Mouse (Mus musculus) kidney, postnatal 0 days (tissue): ENCODE results near the gene Mup5. TPM values are rescaled to one million over a fixed set of nuclear protein-coding genes. Genes with fewer than 3 reads are reported as not detected.
"Not testable (repeated sequence)": the region's sequence is repeated elsewhere in the genome, so short reads cannot be mapped to it uniquely, and the experiment has no call there.

ENCODE experiments used
- ATAC-seq: fragments of 200-750 bp; cut with Nextera tagmentation; replicated peaks from 2 replicates; pipeline ENCODE4 v1.8.0; 2017; ENCODE audit warnings: low read depth, moderate number of reproducible peaks, moderate TSS enrichment, moderate library complexity; ENCODE audit not compliant: low FRiP score
- DNase-seq: peaks from one replicate; pipeline ENCODE4 v3.0.0-alpha.2; 2016; ENCODE audit warnings: low spot score
- H3K27ac ChIP-seq: fragments of 300-500 bp; sonication (generic); 2 replicates; pipeline ENCODE4 v1.5.1; 2014; ENCODE audit warnings: mild to moderate bottlenecking
- H3K27me3 ChIP-seq: fragments of 300-500 bp; sonication (generic); 2 replicates; pipeline ENCODE4 v1.6.1; 2014; ENCODE audit warnings: low read length, mixed read lengths; ENCODE audit not compliant: insufficient read depth
- H3K36me3 ChIP-seq: fragments of 300-500 bp; sonication (generic); 2 replicates; pipeline ENCODE4 v1.6.1; 2014; ENCODE audit warnings: low read length, mixed read lengths; ENCODE audit not compliant: insufficient read depth
- H3K4me1 ChIP-seq: fragments of 300-500 bp; sonication (generic); replicated peaks from 2 replicates; pipeline ENCODE4 v1.6.1; 2014; ENCODE audit warnings: antibody characterized with exemption, low read length, mixed read lengths; ENCODE audit not compliant: insufficient read depth
- H3K4me2 ChIP-seq: fragments of 300-500 bp; sonication (generic); 2 replicates; pipeline ENCODE4 v1.6.1; 2014; ENCODE audit warnings: mild to moderate bottlenecking, low read length, moderate library complexity, mixed read lengths
- H3K4me3 ChIP-seq: fragments of 300-500 bp; sonication (generic); replicated peaks from 2 replicates; pipeline ENCODE4 v1.5.1; 2014; ENCODE audit warnings: low read depth, low read length
- H3K9ac ChIP-seq: fragments of 300-500 bp; sonication (generic); 2 replicates; pipeline ENCODE4 v1.6.1; 2014; ENCODE audit warnings: low read depth, low read length
- H3K9me3 ChIP-seq: fragments of 300-500 bp; sonication (generic); replicated peaks from 2 replicates; pipeline ENCODE4 v1.6.1; 2016; ENCODE audit warnings: low read length, inconsistent platforms, mixed read lengths
- CTCF ChIP-seq: IDR thresholded peaks from 2 replicates; pipeline ENCODE4 v1.5.1; 2016; ENCODE audit warnings: antibody characterized with exemption, low read depth, mild to moderate bottlenecking, moderate library complexity
- WGBS: fragments of 180-500 bp; shearing (Covaris S2); extraction: QIAGEN DNeasy Blood & Tissue Kit; methylation state at CpG from one replicate; pipeline ENCODE4 v1.1.7; 2014; 5-methylcytosine and 5-hydroxymethylcytosine counted together
- polyA plus RNA-seq: library from polyadenylated mRNA; unstranded; fragments of >200 nt; fragmentation: Nextera tagmentation; extraction: Ambion mirVana; gene quantifications from 2 replicates; pipeline ENCODE4 v1.2.1, GENCODE M21; 2015

The Mup5 gene
- polyA plus RNA-seq, 1 experiment from 2014 or later: not detected

DNA sequence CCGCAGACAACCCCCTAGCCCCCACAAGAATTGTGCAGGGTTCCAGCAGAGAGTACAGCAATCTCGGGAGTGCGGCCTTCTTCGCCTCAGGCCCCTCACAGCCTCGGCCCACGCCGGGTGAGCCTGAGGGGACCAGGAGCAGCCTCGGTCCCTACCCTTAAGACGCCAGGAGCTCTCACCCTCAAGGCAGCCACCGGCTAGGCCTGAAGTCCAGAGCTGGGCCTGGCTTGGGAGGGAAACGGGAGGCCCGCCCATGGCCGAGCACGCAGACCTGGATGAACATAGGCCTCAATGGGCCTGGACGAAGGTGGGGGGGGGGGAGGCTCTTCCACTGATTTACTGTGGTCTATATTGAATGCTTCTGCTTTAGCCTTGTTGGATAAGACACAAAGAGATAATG lies 11.8 kb downstream of the Mup5 start:
- no peak; the same call in 1 of the 2 replicates for ATAC-seq

DNA sequence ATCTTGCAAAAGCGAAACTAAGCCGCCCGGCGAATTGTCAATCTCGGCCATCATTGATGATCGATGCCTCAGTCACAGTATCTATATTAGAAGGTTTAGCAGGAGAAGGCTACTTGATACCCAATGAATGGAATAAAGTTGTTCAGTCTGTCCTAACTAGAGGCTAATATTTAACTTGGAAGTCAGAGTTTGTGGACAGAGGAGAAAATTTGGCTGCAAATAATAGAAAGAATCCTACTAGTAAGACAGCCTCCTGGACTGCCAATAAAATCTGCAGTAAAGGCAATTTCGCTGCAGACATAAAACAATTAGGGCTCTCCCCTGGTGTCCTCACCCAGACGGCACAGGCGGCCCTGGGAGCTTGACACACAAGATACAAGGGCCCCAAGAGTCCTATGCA lies 12.5 kb downstream of the Mup5 start:
- H3K36me3 ChIP-seq, ATAC-seq, H3K9me3 ChIP-seq, H3K27me3 ChIP-seq, H3K9ac ChIP-seq, H3K27ac ChIP-seq, H3K4me2 ChIP-seq, H3K4me1 ChIP-seq, DNase-seq, H3K4me3 ChIP-seq: not testable (repeated sequence)
- 84% methylated on average over 9 of the region's 9 CpGs for WGBS

More for the DNA sequence above, 11.8 kb downstream of the Mup5 start:
- H3K27ac ChIP-seq: no peak overlapping the region
- H3K4me2 ChIP-seq: no peak overlapping the region
- H3K4me3 ChIP-seq: no peak overlapping the region
- H3K9me3 ChIP-seq: no peaks in the 10 kb centered on the region
- no peaks in the 10 kb centered on the region for H3K36me3 ChIP-seq
- 91% methylated on average over 15 of the region's 15 CpGs for WGBS
- no peaks in the 10 kb centered on the region for H3K27me3 ChIP-seq
- no peaks in the 10 kb centered on the region for H3K4me1 ChIP-seq
- no peak for TF ChIP-seq CTCF
- DNase-seq: no peak
- H3K9ac ChIP-seq: no peak overlapping the region

DNA sequence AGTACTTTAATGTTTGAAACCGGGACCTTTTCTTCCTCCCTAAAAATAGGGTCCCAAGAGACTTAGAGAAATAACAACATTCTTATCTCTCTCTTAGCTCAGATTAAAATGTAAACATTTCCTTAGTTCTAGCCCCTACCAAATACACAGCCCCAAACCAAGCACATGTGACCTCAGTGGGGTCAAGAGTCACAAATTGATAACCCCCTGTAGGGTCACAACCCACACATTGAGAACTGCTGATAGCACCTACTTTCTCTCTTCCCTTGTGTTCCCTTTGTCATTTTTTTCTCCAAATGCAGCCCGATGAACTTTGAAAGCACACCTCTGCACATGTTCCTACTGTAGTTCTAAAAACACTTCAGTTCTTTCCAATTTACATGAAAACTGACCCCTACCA lies 19.4 kb downstream of the Mup5 start:
- H3K9ac ChIP-seq: no peak overlapping the region
- H3K27ac ChIP-seq: no peak overlapping the region
- no peak for ATAC-seq
- no peaks in the 10 kb centered on the region for H3K27me3 ChIP-seq
- no peak for TF ChIP-seq CTCF
- DNase-seq: no peak
- no peaks in the 10 kb centered on the region for H3K9me3 ChIP-seq
- WGBS: 60% methylated on average over 2 of the region's 2 CpGs
- no peak overlapping the region for H3K4me2 ChIP-seq
- no peak overlapping the region for H3K4me3 ChIP-seq
- H3K36me3 ChIP-seq: no peaks in the 10 kb centered on the region
- H3K4me1 ChIP-seq: no peaks in the 10 kb centered on the region

DNA sequence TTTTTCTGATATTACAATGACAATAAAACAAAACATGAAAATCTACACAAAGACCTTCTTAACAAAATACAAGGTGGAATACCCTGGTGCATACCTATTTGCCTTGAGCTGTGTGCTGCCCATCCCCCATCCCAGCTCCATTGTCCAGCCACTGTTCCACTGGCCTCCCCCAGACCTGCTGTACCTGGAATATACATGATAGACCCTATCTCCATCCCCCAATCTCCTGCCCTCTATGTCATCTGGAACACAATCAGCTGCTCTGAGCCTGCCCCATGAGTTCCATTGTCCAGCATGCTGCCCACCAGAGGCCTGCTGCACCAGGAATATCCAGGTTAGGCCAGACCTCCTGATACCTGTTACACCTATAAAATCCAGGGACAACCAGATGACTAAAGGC lies 21.6 kb downstream of the Mup5 start:
- no peak for TF ChIP-seq CTCF
- H3K4me1 ChIP-seq: no peaks in the 10 kb centered on the region
- no peaks in the 10 kb centered on the region for H3K36me3 ChIP-seq
- no peaks in the 10 kb centered on the region for H3K9me3 ChIP-seq
- ATAC-seq: no peak
- DNase-seq: no peak
- no peak overlapping the region for H3K4me3 ChIP-seq
- H3K4me2 ChIP-seq: no peak overlapping the region
- no peak overlapping the region for H3K9ac ChIP-seq
- no peak overlapping the region for H3K27ac ChIP-seq
- no peaks in the 10 kb centered on the region for H3K27me3 ChIP-seq

DNA sequence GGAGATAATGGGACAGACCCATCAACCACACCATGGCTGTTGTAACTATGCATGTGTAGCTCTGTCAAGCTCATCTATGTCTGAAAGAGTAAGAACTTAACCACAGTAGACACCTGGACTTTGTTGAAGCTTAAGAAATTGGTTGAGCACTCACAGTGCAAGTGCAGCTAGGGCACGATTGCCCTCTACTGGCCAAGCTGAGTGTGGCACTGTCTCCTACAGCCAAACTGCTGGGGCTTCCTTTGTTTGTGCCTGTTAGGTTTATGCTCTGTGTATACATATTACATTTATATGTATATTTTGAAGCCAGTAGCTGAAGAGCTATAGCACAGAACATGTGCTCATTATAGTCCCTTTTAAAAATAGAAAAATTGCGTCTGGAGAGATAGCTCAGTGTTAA lies 23.8 kb downstream of the Mup5 start:
- not testable (repeated sequence) for H3K4me1 ChIP-seq, H3K4me2 ChIP-seq, ATAC-seq, H3K9ac ChIP-seq, H3K27ac ChIP-seq, H3K36me3 ChIP-seq, H3K9me3 ChIP-seq, H3K27me3 ChIP-seq, H3K4me3 ChIP-seq
- DNase-seq: peak; percentile 35
- 18% methylated on average over 2 of the region's 2 CpGs for WGBS
- TF ChIP-seq CTCF: peak; percentile 84

DNA sequence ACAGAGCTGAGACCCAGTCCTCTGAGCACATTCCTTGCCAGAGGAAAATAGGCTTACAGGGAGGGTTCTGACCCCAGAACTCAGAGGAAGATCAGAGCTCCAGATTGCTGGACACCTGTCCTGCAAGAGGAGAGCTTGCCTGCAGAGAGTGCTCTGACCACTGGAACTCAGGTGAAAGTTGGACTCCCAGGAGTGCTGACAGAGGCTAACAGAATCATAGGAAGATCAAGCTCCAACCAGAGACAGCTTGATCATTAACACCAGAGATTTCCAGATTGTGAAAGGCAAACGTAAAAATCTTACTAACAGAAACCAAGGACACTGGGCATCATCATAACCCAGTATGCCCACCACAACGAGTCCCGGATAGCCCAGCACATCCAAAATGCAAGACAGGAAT lies 26.1 kb downstream of the Mup5 start:
- H3K9me3 ChIP-seq, H3K4me1 ChIP-seq, ATAC-seq, H3K27me3 ChIP-seq, DNase-seq, H3K4me3 ChIP-seq, H3K4me2 ChIP-seq, H3K27ac ChIP-seq, H3K9ac ChIP-seq, H3K36me3 ChIP-seq: not testable (repeated sequence)
- WGBS: 82% methylated on average over 3 of the region's 3 CpGs

DNA sequence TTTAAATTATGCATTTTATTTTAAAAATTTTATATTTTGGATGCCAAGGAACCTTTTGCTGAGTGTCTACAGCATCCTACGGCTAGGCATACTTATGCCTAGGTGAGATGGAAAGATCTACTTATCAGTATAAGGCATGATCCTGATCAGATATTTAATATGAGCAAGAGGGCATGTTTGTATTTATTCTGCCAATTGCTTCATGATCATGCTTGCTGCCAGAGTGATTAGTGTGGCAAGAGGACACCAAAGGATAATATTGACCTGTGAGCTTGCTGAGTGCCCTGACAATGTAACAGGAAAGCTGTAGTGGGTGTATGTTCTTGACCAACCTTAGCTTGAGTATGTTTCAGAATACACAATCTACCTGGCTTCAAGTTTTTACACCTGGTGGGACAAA lies 45.3 kb downstream of the Mup5 start:
- H3K27ac ChIP-seq, H3K36me3 ChIP-seq, H3K9ac ChIP-seq, H3K9me3 ChIP-seq, DNase-seq, ATAC-seq, H3K4me2 ChIP-seq, H3K27me3 ChIP-seq, H3K4me1 ChIP-seq, H3K4me3 ChIP-seq: not testable (repeated sequence)
- 81% methylated on average over 1 of the region's 1 CpGs for WGBS

DNA sequence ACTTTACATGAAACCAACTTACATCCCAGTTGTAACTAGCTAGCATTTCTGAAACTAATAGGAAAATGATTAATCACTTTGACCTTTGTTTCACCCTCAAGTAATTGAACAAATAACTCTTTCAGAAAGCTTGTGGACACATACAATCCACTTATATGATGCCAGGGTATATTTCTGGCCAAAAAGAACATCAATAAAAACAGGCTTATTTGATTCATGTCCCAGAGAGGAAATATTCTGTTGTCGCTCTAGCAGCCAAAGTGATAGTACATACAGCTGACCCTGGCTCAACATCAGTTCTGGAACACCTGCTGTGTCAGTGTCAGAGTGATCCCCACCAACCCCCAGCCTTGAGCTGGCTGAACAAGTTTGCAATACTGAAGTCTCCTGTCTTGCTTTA lies 50.8 kb downstream of the Mup5 start:
- H3K27ac ChIP-seq, H3K27me3 ChIP-seq, ATAC-seq, H3K4me3 ChIP-seq, DNase-seq, H3K9me3 ChIP-seq, H3K36me3 ChIP-seq, H3K9ac ChIP-seq, H3K4me1 ChIP-seq, H3K4me2 ChIP-seq: not testable (repeated sequence)
- WGBS: 88% methylated on average over 1 of the region's 1 CpGs

DNA sequence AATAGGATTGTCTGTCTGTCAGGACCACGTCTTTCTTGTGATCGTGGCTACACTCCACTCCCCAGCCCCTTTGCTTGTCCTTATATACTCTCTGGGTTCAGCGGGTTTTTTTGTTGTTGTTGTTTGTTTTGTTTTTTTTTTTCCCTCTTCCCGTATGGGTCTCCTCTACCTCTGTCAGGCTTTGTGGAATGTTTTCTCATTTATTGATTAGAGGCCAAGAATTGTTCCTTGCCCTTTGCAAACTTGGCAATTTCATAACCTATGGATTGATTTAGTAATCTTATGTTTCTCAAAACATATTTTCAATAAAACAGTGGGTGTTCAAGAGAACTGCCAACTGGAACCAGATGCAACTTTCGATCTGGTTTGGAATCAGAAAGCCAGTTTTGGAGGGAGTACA lies 52.9 kb downstream of the Mup5 start, which contains the start of gene Mup19:
Gene Mup19, minus strand, starts transcription at position 101 of the 400 bp plus-strand sequence.
- DNase-seq, H3K27me3 ChIP-seq, H3K9ac ChIP-seq, H3K4me2 ChIP-seq, ATAC-seq, H3K27ac ChIP-seq, H3K9me3 ChIP-seq, H3K36me3 ChIP-seq, H3K4me3 ChIP-seq, H3K4me1 ChIP-seq: not testable (repeated sequence)
- WGBS: 100% methylated on average over 1 of the region's 5 CpGs
